Mouse (Mus musculus): Measurements from ENCODE around the gene Rab3gap1. TPM values are rescaled to one million over a fixed set of nuclear protein-coding genes. Genes with fewer than 3 reads are reported as not detected.
A peak's percentile ranks its signal among the peaks of the same experiment; 100 is the strongest.
"Not testable (repeated sequence)": the region's sequence is repeated elsewhere in the genome, so short reads cannot be mapped to it uniquely, and the experiment has no call there.

Rab3gap1 gene
- total RNA-seq, 1 experiment from 2014 or later = 41.1 TPM

DNA sequence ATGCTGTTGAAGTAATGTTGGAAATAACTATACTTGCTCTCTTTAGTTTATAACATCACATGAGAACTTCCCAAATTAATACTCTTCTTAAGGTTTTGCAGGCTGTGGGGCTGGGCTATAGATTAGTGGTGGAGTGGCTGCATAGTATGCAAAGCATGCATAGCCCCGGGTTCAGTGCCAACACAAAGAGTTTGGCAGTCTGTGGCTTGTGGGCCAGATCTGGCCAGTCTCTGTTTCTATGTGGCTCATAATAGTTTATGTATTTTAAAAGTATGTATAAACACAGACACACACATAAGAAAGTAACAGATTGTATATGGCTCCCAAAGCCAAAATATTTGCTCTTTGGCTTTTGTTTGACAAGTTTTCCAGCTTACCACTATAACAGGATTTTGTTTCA, 47.2 kb downstream of the Rab3gap1 start:
- DNase-seq = no peak

DNA sequence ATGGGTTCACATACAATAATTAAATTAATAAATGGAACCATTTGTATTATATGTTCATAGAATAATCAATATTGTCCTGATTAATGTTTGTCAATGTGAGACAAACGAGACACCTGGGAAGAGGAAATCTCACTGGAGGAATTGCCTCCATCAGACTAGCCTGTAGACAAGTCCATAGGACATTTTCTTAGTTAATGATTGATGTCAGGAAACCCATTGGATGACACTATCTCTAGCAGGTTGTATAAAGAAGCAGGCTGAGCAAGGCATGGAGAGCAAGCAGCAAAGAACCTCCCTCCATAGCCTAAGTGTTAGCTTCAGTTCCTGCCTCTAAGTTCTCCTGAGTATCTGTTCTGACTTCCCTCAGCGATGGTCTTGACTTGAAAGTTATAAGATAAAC, 64.8 kb downstream of the Rab3gap1 start:
- no peak for DNase-seq

DNA sequence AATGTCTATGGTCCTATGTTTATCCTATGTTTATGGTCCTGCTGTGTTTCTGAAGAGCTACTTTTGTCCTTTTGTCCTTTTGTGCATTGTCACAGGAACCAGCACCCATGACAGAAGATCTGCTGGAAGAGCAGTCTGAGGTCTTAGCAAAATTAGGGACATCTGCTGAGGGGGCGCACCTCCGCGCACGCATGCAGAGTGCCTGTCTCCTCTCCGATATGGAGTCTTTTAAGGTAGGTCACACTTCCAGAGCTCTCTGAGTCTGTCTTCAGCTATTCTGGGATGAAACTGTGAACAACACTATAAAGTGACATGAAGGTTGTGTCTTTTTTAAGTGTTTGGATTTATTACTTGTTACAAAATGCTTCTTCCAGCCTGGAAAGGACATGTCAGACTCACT, 65.7 kb downstream of the Rab3gap1 start:
- no peak for DNase-seq

DNA sequence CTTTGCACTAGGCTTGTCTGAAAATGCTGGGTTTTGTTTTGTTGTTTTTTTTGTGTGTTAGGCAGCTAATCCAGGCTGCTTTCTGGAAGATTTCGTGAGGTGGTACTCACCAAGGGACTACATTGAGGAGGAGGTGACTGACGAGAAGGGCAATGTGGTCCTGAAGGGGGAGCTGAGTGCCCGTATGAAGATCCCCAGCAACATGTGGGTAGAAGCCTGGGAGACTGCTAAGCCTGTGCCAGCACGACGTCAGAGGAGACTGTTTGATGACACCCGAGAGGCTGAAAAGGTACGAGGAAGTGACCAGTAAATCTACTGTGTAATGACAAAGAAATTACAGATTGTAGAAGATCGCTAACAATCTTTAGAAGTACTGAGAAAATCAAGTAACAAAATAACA, 68.7 kb downstream of the Rab3gap1 start:
- peak; percentile 38 for DNase-seq

DNA sequence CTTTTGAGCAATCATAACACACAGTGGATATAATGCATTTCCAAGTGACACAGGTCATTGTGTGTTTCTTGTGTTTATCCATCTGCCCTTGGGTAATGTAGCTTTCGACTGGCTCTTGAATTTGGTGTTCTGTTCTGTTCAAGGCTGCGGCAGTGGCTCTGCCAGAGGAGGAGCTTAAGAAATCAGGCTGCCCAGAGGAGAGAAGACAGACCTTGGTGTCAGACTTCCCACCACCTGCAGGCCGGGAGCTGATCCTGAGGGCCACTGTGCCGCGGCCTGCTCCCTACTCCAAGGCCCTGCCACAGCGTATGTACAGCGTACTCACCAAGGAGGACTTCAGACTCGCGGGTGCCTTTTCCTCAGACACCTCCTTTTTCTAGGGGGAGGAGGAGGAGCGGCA, 73.7 kb downstream of the Rab3gap1 start:
- peak; percentile 47 for DNase-seq

DNA sequence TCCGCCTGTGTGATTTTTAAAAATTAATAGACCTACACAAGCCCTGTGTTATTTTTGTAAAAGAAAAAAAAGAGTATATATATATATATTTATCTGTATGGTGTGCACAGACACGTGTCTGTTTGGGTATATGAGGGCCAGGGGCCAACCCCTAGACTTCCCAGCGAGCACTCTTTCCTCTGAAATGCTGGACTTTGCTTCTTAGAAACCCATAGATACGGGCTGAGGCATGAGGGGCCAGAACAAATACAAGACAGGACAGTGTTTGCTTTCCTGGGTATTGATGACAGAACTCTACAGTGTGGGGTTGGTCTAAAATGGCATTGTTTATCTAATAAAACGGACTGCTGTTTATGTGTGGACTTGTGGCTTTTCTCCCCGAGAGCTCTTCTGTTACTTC, 74.9 kb downstream of the Rab3gap1 start:
- no peak for DNase-seq

DNA sequence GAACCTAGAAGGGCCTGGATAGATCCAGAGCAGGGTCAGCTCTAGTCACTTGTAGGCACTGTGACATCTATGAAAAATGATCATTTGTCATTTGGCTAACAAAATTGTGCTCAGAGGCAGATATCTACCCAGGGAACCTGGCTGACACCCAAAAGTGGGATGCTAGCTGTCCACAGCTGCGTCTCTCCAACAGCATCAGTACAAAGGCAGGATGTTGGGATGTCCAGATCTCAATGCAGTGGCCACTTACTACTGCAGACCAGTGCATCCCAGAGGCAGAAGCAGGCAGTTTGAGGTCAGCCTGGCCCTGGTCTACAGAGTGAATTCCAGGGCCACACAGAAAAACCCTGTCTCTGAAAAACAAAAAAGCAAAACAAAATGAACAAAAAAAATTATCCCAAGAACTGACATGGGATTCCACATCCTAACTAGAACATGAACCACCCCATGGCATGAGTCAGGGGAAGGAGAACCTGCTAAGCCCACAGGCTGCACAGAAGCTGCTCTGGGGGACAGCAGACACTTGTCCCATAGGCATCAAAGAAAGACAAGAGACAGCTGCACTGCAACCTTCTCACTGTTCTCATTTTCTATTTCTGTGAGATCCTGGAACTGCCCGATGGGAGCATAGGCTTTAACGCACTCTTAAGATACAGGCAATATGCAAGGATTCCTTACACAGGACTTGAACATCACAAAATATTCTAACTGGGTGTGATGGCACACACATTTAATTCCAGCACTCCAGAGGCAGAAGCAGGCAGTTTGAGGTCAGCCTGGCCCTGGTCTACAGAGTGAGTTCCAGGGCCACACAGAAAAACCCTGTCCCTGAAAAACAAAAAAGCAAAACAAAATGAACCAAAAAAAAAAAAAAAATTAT, 77.4 kb downstream of the Rab3gap1 start:
- peak; percentile 47 for DNase-seq

DNA sequence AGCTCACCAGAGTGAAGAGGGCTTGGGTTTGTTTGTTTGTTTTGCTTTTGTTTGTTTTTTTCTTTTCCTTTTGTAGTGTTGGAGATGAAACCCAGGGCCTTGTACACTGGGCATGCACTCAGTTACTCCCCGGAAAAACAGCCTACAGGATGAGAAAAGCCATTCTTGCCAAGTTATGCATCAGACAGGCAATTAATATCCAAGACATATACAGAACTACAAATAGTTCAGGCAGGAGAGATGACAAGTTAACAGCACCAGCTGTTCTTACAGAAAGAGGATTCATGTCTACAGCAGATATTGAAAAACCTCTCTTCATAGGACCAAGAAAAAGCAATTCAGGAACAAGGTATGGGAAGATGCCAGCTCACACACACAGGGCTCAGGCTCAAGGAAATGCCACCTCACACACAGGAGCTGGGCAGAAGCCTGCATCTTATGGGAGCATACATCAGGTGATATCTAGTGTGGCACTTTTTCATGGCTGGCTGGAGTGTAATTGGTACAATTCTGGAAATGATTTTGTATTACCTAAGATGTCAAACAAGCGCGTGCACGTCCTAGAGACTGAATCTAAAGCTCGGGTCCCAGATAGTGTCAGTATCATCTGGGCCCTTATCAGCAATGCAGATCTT, 78.2 kb downstream of the Rab3gap1 start:
- DNase-seq = no peak

DNA sequence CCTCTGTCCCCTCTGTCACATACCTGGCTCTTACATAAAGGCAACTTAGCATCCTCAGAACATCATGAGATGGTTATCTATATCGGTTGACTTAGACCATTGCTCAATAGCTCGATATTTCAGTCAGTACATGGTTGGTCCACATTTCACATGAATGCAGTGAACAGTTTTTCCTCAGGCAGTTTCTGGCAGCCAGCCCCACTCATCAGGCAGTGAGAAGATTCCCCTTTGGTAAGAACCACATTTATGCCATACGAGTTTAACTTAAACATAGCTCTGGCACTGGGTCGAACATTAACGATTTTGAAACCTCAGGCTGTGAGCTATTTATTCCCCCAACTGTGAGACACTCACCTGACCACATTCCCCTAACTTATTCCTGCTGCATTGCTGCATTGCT, 80.2 kb downstream of the Rab3gap1 start:
- no peak for DNase-seq

DNA sequence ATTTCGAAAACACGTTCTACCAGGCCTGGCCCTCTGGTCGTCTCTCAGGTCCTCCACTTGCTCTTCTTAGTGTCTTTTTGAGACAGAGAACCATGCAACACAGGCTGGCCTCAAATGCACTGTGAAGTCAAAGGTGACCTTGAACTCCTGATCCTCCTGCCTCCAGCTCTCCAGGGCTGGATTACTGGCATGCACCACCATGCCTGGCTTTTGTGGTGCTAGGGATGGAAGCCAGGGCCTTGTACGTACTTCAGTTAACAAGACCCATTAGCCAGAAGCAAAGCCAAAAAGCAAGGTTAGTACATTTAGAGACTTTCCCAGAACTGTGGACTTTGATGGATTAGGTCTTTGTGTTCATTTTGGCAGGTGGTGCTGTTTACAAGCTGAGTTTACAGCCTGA, 83.7 kb downstream of the Rab3gap1 start:
- no peak for DNase-seq

DNA sequence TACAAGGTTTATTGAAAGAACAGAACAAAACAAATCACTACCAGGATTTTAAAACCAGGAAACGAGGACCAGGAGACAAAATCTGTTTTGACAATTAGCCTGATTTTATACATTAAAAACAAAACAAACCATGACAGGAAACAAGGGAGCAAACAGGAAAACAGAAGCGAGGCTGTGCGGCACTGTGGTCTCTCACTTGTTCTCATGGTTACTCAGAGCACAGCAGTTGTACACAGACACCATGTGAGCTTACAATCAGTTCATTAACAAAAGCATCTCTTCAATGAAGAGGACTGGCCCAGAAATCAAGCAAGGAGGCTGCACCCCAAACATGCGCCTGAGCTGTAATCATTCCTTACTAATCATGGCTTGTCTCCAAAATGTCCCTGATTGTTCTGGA, 85.6 kb downstream of the Rab3gap1 start:
- DNase-seq = not testable (repeated sequence)

DNA sequence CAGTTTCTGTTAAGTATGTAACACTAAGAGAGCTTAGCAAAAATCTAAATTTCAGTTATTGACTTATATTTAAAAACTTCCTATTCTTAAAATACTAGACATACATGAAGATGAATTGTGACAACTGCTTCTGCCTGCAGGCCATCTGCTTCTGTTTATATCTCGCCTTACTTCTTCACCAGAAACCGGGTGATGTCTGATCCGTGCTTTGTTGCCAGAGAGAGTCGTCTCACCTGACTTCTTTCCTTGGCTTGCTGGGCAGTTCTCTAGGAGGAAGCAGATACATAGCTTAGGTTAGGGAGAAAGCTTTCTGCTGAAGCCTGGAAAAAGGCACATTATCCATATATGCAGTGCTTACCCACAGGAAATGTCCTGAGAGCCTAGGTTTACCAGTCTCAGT, 86.2 kb downstream of the Rab3gap1 start:
- no peak for DNase-seq

DNA sequence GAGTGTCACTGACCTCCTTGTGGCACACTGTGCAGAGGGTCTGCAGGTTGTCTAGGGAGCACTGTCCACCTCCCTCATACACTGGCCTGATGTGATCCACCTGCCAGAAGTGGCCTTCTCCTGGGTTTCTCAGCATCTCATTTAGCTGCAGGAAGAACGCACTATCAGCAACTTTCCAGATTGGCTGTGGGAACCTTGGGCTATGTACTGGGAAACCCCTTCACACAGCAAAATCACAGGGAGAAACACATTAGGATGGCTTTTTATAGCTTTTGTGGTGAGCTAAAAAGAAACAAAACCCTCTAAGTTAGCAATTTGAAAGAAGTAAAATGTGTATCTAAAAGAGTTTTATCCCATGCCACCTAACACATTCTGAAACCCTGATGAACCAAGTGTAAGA, 88.0 kb downstream of the Rab3gap1 start:
- no peak for DNase-seq

DNA sequence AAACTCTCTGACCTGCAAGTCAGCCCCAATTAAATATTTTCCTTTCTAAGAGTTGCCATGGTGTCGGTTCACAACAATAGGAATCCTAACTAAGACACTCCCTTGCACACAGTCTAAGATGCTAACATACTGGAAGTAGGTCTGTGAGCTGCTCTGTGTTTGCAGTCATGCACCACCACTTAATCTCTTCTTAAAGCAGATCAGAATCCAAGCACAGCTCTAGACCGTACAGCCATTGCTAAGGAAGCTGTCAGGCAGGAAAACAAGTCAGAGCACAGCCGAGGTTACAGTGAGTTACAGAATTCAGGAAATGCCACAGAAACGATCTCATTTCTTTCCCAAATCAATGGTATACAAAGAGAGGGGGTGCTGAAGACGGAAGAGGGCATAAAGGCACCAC, 90.2 kb downstream of the Rab3gap1 start:
- no peak for DNase-seq

DNA sequence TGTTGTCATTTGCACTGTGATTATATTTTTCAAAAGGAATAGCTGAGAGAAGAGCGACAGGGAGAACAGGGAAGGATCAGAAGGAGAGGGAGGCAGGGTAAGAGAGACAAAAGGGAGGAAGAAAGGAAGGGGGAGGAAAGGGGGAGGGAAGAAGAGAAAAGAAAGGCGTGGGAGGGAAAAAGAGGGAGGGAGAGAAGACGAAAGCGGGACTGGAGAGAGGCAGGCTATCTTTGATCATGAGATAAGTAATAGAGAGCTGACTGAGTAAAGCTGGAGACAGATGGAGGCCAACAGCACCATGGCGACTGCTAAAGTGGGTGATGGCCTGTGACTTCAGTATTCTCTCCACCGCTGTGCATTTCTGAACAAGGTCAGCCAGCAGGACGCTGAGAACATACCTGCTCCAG, 90.7 kb downstream of the Rab3gap1 start:
- DNase-seq = no peak

DNA sequence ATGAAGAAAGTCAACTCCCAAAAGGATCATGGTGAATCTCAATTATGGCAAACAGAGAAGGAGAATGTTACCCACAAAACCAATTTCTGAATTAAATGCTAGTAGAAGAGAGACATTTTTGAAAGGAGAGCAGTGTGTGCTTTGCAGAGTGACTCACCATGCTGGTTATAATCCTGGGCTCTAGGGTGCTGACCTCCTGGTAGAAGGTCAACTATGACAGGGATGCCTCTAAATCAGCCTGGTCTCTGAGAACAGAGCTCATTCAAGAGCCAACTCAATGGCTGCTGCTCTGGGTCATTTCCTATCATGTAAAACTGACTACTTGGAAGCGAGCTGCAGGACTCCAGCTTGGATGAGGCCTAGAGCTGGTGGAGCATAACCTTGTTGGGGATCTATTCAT, 92.6 kb downstream of the Rab3gap1 start:
- DNase-seq = peak; percentile 37

DNA sequence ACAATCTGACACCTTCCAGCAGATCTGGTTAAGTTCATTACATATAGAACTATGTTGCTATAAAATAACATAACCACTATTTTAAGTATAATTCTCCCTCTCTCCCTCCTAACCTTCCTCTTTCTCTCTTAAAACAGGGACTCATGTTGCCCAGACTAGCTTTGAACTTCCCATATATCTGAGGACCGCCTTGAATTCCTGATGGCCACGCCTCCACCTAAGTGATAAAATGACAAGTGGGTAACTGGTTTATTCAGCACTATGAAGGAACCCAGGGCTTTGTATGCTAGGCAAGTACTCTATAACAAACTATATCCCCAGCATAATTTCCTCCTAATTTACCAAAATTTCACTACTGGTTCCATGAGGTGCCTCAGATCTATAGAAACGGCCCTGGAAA, 94.8 kb downstream of the Rab3gap1 start:
- DNase-seq = no peak

DNA sequence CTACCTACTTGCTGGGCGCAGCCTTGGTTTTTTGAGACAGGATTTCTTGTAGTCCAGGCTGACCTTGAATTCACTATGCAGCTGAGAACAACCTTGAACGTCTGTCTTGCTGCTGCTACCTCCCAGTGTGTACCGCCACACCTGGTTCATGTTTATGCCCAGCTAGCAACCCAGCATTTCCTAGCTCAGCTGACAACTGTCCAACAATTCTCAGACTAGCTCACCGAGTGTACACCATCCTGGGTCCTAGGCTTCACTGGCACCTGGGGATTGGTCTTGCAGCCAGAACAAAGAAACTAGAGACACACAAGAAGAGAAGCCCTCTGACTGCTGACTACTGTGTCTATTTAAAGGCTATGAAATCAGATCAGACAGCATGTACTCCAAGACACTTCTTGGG, 102.3 kb downstream of the Rab3gap1 start:
- no peak for DNase-seq

DNA sequence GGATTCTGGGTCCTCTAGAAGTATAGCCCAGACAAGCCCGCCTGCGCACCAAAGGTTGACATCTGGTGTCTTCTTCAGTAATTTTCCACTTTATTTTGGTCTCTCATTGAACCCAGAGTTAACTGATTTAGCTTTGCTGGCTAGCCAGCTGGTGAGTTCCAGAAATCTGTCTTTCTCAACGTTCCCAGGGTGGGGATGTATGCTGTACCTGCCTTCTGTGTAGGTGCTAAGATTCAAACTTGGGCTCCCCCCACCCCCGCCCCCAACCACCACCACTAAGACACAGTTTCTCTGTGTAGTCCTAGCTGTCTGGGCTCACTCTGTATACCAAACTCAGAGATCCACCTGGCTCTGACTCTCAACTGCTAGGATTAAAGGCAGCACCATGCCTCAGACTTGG, 105.5 kb downstream of the Rab3gap1 start:
- no peak for DNase-seq

DNA sequence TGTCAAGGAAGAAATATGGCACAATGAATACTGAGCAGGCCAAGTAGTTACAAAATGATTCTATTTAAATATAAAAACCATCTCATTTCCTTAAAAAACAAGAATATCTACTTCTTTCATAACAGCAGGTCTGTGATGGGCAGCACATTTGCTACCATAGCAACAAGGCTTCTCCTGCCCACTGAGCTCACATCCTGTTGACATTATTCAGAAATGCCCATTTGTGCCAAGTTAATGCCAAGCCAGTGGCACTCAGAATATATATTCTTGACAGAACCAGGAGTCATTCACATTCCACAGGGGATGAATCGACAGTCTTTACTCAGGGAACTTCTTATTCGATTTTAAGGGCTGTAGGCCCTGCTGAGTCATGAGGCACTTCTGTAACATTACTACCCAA, 107.1 kb downstream of the Rab3gap1 start:
- DNase-seq = peak; percentile 59

DNA sequence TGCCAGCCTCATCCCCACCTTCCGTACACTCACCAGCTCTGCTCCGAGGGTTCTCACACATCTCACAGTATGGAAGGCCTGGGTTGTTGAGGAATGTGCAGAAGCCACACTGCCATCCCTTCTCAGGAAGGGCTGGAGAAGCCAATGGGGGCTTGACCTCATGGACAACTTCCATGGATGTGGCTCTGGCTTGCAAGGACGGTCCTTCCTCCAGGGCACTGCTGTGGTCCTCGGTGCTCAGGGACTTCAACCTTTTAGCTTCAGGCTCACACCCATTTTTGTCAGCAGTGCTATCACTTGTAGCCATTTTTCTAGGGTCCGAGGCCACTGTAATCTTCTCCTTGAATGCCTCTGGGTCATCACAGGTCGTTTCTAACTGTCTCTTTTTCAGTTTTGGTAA, 107.5 kb downstream of the Rab3gap1 start:
- no peak for DNase-seq

DNA sequence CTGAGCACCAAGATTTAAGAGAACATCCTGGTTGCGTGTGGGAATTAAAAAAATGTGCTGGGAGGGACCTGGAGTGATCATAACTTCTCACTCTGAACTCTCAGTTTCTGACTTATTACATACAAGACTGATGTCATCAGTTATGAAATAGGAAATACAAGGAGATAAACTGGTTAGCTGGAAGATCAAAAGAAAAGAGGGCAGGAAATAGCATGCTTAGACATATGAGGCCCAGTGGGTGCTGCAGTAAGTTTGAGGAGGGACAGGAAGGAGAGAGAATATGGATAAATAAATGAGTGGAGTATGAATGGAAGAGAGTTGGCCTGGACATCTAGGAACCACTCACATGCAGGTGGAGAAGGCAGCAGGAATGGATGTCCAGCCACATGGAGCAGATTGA, 109.6 kb downstream of the Rab3gap1 start:
- no peak for DNase-seq

DNA sequence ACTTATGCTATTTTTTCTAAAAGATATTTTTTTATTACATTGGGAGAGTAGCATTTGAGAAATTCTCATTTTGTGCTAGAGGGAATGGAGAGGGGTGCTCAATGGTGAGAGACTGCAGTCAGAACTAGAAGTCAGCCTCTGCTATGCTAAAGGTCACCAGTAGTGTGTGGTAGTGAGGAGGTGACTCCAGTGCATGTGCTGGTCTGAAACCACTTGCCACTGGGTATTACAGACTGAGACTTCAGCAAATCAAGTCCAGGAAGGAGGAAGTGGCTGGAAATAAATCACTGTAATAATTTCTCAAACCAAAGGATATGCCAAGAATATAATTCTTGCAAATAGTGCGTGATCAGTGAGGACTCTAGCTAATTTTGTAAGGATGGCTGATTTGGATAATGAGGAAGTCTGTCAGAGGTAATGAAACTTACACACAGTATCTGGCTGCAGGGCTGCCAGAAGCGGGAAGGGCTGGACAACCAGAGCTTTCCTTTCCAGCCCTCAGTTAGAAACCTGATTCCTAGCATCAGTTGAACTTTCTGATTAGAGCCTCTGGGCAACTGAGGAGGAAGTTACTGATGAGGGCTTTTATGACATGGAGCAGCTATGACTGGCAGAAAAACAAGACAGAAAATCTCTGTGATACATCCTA, 112.5 kb downstream of the Rab3gap1 start:
- no peak for DNase-seq

DNA sequence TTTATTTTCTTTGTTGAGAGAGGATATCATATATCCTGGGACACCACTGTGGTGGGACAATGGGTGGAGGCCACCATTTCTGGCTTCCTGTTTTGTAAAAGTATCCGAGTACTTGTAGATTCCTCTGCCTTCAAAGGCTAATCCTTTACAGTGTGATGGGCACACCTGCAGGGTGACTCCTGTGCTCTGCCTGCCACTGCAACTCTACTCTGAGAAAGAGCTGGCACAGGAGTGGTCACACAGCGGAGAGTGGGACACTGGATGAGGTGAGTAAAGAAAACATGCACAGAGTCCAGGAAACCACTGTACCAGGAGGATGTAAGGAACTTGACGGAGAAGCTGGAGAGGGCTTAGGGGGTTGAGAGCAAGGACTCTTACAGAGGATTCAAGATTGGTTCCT, 113.7 kb downstream of the Rab3gap1 start:
- DNase-seq = no peak

All from adrenal gland, postnatal 14 days (tissue).